Mouse (Mus musculus) G1E (cell line): ENCODE measurements at regions not wholly inside any gene's neighbourhood (a gene's known extent, or its start where the extent isn't known, plus 50 kb on each side); places are given as distances from the start of the nearest gene placed in this dataset.

Experiments
- ATAC-seq: 2 replicates; pipeline ENCODE4 v1.8.0; 2016; ENCODE audit warnings: mild to moderate bottlenecking; ENCODE audit not compliant: insufficient number of reproducible peaks, poor library complexity, low FRiP score, severe bottlenecking; ENCODE audit errors: extremely low read depth
- DNase-seq: peaks from one replicate; pipeline ENCODE4 v3.0.0; 2012; ENCODE audit warnings: low spot score
- H3K27me3 ChIP-seq: 2 replicates; pipeline ENCODE4 v1.6.1; 2012; ENCODE audit warnings: mild to moderate bottlenecking, low read length, inconsistent platforms; ENCODE audit not compliant: insufficient read depth
- H3K36me3 ChIP-seq: replicated peaks from 2 replicates; pipeline ENCODE3; 2012; ENCODE audit warnings: mild to moderate bottlenecking, inconsistent platforms
- H3K4me1 ChIP-seq: 2 replicates; pipeline ENCODE4 v1.6.1; 2012; ENCODE audit warnings: low read depth, low read length, inconsistent platforms, mixed read lengths; ENCODE audit not compliant: insufficient read depth
- H3K4me3 ChIP-seq: 2 replicates; pipeline ENCODE4 v1.5.1; 2012; ENCODE audit warnings: low read depth, mild to moderate bottlenecking, inconsistent platforms, low read length, moderate library complexity, mixed read lengths
- H3K9me3 ChIP-seq: replicated peaks from 2 replicates; pipeline ENCODE4 v1.6.1; 2012; ENCODE audit warnings: inconsistent platforms
- CTCF ChIP-seq: IDR thresholded peaks from 2 replicates; pipeline ENCODE4 v1.5.1; 2012; ENCODE audit warnings: low read depth, low read length, inconsistent platforms, mixed read lengths
- GATA1 ChIP-seq: IDR thresholded peaks from 2 replicates; pipeline ENCODE4 v1.6.1; 2012; ENCODE audit warnings: borderline replicate concordance, low read length, inconsistent platforms, mixed read lengths
- GATA2 ChIP-seq: IDR thresholded peaks from 2 replicates; pipeline ENCODE4 v1.6.1; 2012; ENCODE audit warnings: low read depth, low read length, inconsistent platforms, borderline replicate concordance
- POLR2AphosphoS5 ChIP-seq: IDR thresholded peaks from 2 replicates; pipeline ENCODE4 v1.6.1; 2012; ENCODE audit warnings: low read depth, low read length, inconsistent platforms; ENCODE audit not compliant: insufficient replicate concordance
- TAL1 ChIP-seq: conservative IDR thresholded peaks from 2 replicates; pipeline ENCODE4 v1.6.1; 2012; ENCODE audit warnings: low read depth, low read length, inconsistent platforms, mixed read lengths

GRCm38 (mm10) chr13:44399831-44400321 lies 329.4 kb upstream of the Jarid2 start:
- H3K9me3 ChIP-seq: no peaks in the 10 kb centered on the region
- no peaks in the 10 kb centered on the region for H3K4me1 ChIP-seq
- no peak for TF ChIP-seq POLR2AphosphoS5
- no peak for TF ChIP-seq TAL1
- no peak for TF ChIP-seq GATA1
- TF ChIP-seq GATA2: no peak
- TF ChIP-seq CTCF: no peak
- H3K4me3 ChIP-seq: no peak overlapping the region
- ATAC-seq (no peak), DNase-seq (no peak)
- peaks cover 17% of the 10 kb centered on the region for H3K27me3 ChIP-seq
- H3K36me3 ChIP-seq: no peaks in the 10 kb centered on the region

GRCm38 (mm10) chr13:44404010-44404575 lies 325.2 kb upstream of the Jarid2 start:
- no peaks in the 10 kb centered on the region for H3K9me3 ChIP-seq
- no peaks in the 10 kb centered on the region for H3K4me1 ChIP-seq
- peaks cover 8% of the 10 kb centered on the region for H3K27me3 ChIP-seq
- no peak for DNase-seq
- no peaks in the 10 kb centered on the region for H3K36me3 ChIP-seq
- TF ChIP-seq CTCF (no peak), POLR2AphosphoS5 (no peak), GATA2 (no peak), TAL1 (no peak), GATA1 (no peak)
- ATAC-seq: no peak
- H3K4me3 ChIP-seq: no peak overlapping the region

GRCm38 (mm10) chr13:44407307-44407706 lies 322.0 kb upstream of the Jarid2 start:
- no peaks in the 10 kb centered on the region for H3K4me1 ChIP-seq
- TF ChIP-seq GATA1: no peak
- no peak for TF ChIP-seq POLR2AphosphoS5
- no peak for TF ChIP-seq TAL1
- 0 out of 2 replicates have a peak, but pooled peaks cover 2% of the 10 kb centered on the region for H3K27me3 ChIP-seq
- no peaks in the 10 kb centered on the region for H3K36me3 ChIP-seq
- ATAC-seq (no peak), DNase-seq (no peak)
- H3K4me3 ChIP-seq: no peak overlapping the region
- no peaks in the 10 kb centered on the region for H3K9me3 ChIP-seq

GRCm38 (mm10) chr13:44408619-44408959 lies 320.7 kb upstream of the Jarid2 start:
- ATAC-seq: no peak
- H3K4me1 ChIP-seq: no peaks in the 10 kb centered on the region
- H3K9me3 ChIP-seq: no peaks in the 10 kb centered on the region

GRCm38 (mm10) chr13:44408960-44409719 lies 320.1 kb upstream of the Jarid2 start:
- no peak overlapping the region for H3K4me3 ChIP-seq
- H3K27me3 ChIP-seq: 0 out of 2 replicates have a peak, but pooled peaks cover 2% of the 10 kb centered on the region
- no peaks in the 10 kb centered on the region for H3K36me3 ChIP-seq
- TF ChIP-seq GATA1 (no peak), CTCF (no peak), POLR2AphosphoS5 (no peak), GATA2 (no peak), TAL1 (no peak)
- no peak for ATAC-seq
- no peak for DNase-seq
- H3K4me1 ChIP-seq: no peaks in the 10 kb centered on the region
- no peaks in the 10 kb centered on the region for H3K9me3 ChIP-seq

More at GRCm38 (mm10) chr13:44408619-44408959, 320.7 kb upstream of the Jarid2 start:
- TF ChIP-seq GATA1: no peak
- TF ChIP-seq GATA2: no peak
- TF ChIP-seq TAL1: no peak
- no peak for TF ChIP-seq CTCF
- TF ChIP-seq POLR2AphosphoS5: no peak
- Histone ChIP-seq H3K4me3 (no peak overlapping the region), H3K27me3 (0 out of 2 replicates have a peak, but pooled peaks cover 2% of the 10 kb centered on the region), H3K36me3 (no peaks in the 10 kb centered on the region)
- no peak for DNase-seq

- H3K27me3 ChIP-seq: 0 out of 2 replicates have a peak, but pooled peaks cover 6% of the 10 kb centered on the region
- no peaks in the 10 kb centered on the region for H3K4me1 ChIP-seq
- no peak for DNase-seq
- no peaks in the 10 kb centered on the region for H3K36me3 ChIP-seq
- no peaks in the 10 kb centered on the region for H3K9me3 ChIP-seq
- TF ChIP-seq TAL1: no peak
- TF ChIP-seq POLR2AphosphoS5: no peak
- no peak for TF ChIP-seq CTCF
- TF ChIP-seq GATA1: no peak
- no peak for TF ChIP-seq GATA2
- H3K4me3 ChIP-seq: no peak overlapping the region
- ATAC-seq: no peak
Measured at GRCm38 (mm10) chr13:44409720-44410047, 319.6 kb upstream of the Jarid2 start.
